Mouse (Mus musculus): Measurements from ENCODE around the gene Fam126a. TPM values are rescaled to one million over a fixed set of nuclear protein-coding genes. Genes with fewer than 3 reads are reported as not detected.
A peak's percentile ranks its signal among the peaks of the same experiment; 100 is the strongest.

The Fam126a gene
- polyA plus RNA-seq, 1 experiment from 2014 or later, result 34.5 TPM

DNA sequence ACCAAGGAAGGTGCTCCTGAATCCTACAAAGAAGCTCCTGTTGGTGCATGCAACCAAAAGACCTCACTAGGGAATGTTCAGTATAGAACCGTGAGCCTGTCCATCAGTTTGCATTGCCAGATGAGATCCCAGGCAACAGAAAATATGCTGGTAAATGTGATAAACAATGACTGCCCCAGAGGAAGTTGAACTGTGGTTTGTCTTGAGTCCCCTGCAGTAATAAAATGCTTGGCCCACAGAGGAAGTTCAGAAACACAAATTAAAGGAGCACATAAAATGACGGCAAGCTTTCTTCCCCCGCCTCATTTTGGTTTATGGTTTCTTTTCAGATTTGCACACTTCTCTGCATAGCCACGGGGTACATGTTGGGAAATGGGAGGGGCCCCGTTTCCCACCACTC, 8.3 kb upstream of the Fam126a start:
- Histone ChIP-seq H3K36me3 (no peaks in the 10 kb centered on the region), H3K9ac (no peak overlapping the region), H3K4me3 (no peak overlapping the region), H3K27ac (no peak overlapping the region), H3K27me3 (no peaks in the 10 kb centered on the region), H3K9me3 (replicated peaks) (no peaks in the 10 kb centered on the region), H3K4me1 (replicated peaks) (no peaks in the 10 kb centered on the region; the same call in 1 of the 2 replicates), H3K4me2 (no peak overlapping the region)
- WGBS, result 66% methylated on average over 5 of the region's 5 CpGs
- ATAC-seq (replicated peaks; ENCODE audit: insufficient number of reproducible peaks, insufficient read depth, low FRiP score, low read depth), result no peak

DNA sequence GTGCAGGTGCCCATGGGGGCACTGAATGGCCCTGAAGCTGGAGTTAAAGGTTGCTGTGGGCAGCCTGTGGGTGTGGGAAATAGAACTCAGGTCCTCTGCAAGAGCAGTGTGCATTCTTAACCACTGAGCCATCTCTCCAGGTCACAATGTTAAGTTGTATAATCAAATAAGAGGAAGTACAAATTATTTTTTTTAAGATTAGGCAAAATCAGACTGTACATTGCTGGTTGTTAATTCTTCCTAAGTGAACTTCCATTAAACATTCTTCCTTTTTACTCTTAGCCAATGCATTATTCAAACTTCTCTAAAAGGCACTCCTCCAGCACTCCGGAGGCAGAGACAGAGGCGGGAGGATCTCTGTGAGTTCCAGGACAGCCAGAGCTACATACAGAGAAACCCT, 7.7 kb upstream of the Fam126a start:
- Histone ChIP-seq H3K4me3 (no peak overlapping the region), H3K27ac (no peak overlapping the region), H3K9ac (no peak overlapping the region), H3K4me1 (replicated peaks) (no peaks in the 10 kb centered on the region; the same call in 1 of the 2 replicates), H3K27me3 (no peaks in the 10 kb centered on the region), H3K36me3 (no peaks in the 10 kb centered on the region), H3K9me3 (replicated peaks) (no peaks in the 10 kb centered on the region), H3K4me2 (no peak overlapping the region)
- 80% methylated on average over 2 of the region's 2 CpGs for WGBS
- no peak for ATAC-seq (replicated peaks; ENCODE audit: insufficient number of reproducible peaks, insufficient read depth, low FRiP score, low read depth)

GRCm38 (mm10) chr5:24036731-24037130, 6.2 kb upstream of the Fam126a start:
- Histone ChIP-seq H3K4me3 (no peak overlapping the region), H3K4me2 (no peak overlapping the region), H3K4me1 (replicated peaks) (no peaks in the 10 kb centered on the region; the same call in 1 of the 2 replicates), H3K27ac (no peak overlapping the region), H3K27me3 (no peaks in the 10 kb centered on the region), H3K9me3 (replicated peaks) (no peaks in the 10 kb centered on the region), H3K9ac (no peak overlapping the region), H3K36me3 (no peaks in the 10 kb centered on the region)
- ATAC-seq (replicated peaks; ENCODE audit: insufficient number of reproducible peaks, insufficient read depth, low FRiP score, low read depth), result no peak
- WGBS, result 73% methylated on average over 6 of the region's 6 CpGs

DNA sequence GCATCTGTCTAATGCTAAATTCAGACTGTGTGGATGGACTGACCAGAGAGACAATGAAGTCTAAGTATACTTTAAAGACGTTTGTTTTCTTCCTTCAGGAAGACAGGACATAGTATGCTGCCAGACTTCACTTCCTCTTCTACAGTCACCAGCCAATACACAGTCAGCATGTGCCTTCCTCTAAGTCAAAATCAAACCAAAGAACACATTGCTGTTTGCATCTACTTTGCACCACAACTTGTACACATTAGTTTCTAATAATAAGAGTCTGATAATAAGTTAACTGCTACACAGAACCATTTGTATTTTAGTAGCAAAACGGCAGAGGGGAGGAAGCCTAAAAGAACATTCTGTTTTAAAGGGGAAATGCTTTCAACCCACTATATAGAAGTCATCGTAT, 4.5 kb upstream of the Fam126a start:
- Histone ChIP-seq H3K9ac (no peak overlapping the region), H3K4me3 (no peak overlapping the region), H3K4me1 (replicated peaks) (no peaks in the 10 kb centered on the region; the same call in 1 of the 2 replicates), H3K36me3 (no peaks in the 10 kb centered on the region), H3K9me3 (replicated peaks) (no peaks in the 10 kb centered on the region), H3K27ac (peak overlapping the region; percentile 47; the same call in 1 of the 2 replicates), H3K27me3 (no peaks in the 10 kb centered on the region), H3K4me2 (no peak overlapping the region)
- 44% methylated on average over 3 of the region's 3 CpGs for WGBS
- ATAC-seq (replicated peaks; ENCODE audit: insufficient number of reproducible peaks, insufficient read depth, low FRiP score, low read depth), result no peak

- ATAC-seq (replicated peaks; ENCODE audit: insufficient number of reproducible peaks, insufficient read depth, low FRiP score, low read depth), result no peak
- H3K27me3 ChIP-seq, result no peaks in the 10 kb centered on the region
- no peak overlapping the region for H3K9ac ChIP-seq
- no peaks in the 10 kb centered on the region for H3K36me3 ChIP-seq
- no peak overlapping the region for H3K4me2 ChIP-seq
- no peaks in the 10 kb centered on the region for H3K9me3 ChIP-seq (replicated peaks)
- H3K27ac ChIP-seq, result 0 out of 2 replicates have a peak overlapping the region, but pooled peaks have one; percentile 47
- WGBS, result 75% methylated on average over 1 of the region's 1 CpGs
- no peak overlapping the region for H3K4me3 ChIP-seq
- H3K4me1 ChIP-seq (replicated peaks), result peaks cover 3% of the 10 kb centered on the region; the same call in 1 of the 2 replicates
These were observed 3.6 kb upstream of the Fam126a start for GRCm38 (mm10) chr5:24034091-24034490.

- Histone ChIP-seq H3K36me3 (no peaks in the 10 kb centered on the region), H3K9me3 (replicated peaks) (no peaks in the 10 kb centered on the region), H3K4me3 (peak overlapping the region; percentile 99), H3K4me2 (peak overlapping the region; percentile 87), H3K27ac (peak overlapping the region; percentile 89), H3K4me1 (replicated peaks) (peaks cover 12% of the 10 kb centered on the region), H3K27me3 (no peaks in the 10 kb centered on the region), H3K9ac (peak overlapping the region; percentile 92)
- WGBS, result under 1% methylated on average over 66 of the region's 73 CpGs
- ATAC-seq (replicated peaks; ENCODE audit: insufficient number of reproducible peaks, insufficient read depth, low FRiP score, low read depth), result peak; percentile 53
These were observed 428 bp downstream of the Fam126a start for GRCm38 (mm10) chr5:24029946-24030578.

- H3K4me3 ChIP-seq, result peak overlapping the region; percentile 99
- H3K4me1 ChIP-seq (replicated peaks), result peaks cover 15% of the 10 kb centered on the region
- WGBS, result 1% methylated on average over 11 of the region's 11 CpGs
- no peaks in the 10 kb centered on the region for H3K9me3 ChIP-seq (replicated peaks)
- H3K9ac ChIP-seq, result peak overlapping the region; percentile 92
- no peak for ATAC-seq (replicated peaks; ENCODE audit: insufficient number of reproducible peaks, insufficient read depth, low FRiP score, low read depth)
- no peaks in the 10 kb centered on the region for H3K36me3 ChIP-seq
- peak overlapping the region; percentile 87 for H3K4me2 ChIP-seq
- H3K27ac ChIP-seq, result peak overlapping the region; percentile 89
- no peaks in the 10 kb centered on the region for H3K27me3 ChIP-seq
These were observed 1.1 kb downstream of the Fam126a start for GRCm38 (mm10) chr5:24029331-24029771.

DNA sequence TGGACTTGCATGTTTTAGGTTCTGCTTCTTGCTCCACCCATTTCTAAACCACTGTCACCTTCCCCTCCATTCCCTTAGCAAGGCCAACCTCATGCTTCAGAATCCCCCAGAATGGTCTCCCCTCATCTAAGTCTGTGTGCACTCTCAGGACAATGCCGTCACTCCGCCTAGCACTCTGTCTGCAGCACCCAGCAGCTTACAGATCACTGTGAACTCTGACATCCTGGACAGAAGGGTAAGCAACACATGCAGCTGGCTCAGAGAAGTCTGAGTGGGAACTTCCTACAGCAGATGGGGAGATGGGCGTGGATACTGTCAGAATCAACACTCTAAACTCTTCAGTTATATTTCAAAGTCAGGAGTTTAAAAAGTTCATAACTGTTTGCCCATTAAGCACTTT, 5.5 kb downstream of the Fam126a start:
- H3K9ac ChIP-seq, result no peak overlapping the region
- H3K4me2 ChIP-seq, result no peak overlapping the region
- peaks cover 21% of the 10 kb centered on the region for H3K4me1 ChIP-seq (replicated peaks)
- no peak for ATAC-seq (replicated peaks; ENCODE audit: insufficient number of reproducible peaks, insufficient read depth, low FRiP score, low read depth)
- no peak overlapping the region for H3K27ac ChIP-seq
- H3K36me3 ChIP-seq, result no peaks in the 10 kb centered on the region
- no peak overlapping the region for H3K4me3 ChIP-seq
- WGBS, result 68% methylated on average over 3 of the region's 3 CpGs
- no peaks in the 10 kb centered on the region for H3K27me3 ChIP-seq
- H3K9me3 ChIP-seq (replicated peaks), result no peaks in the 10 kb centered on the region

GRCm38 (mm10) chr5:24023226-24023625, 7.3 kb downstream of the Fam126a start:
- no peak for ATAC-seq (replicated peaks; ENCODE audit: insufficient number of reproducible peaks, insufficient read depth, low FRiP score, low read depth)
- no peak overlapping the region for H3K9ac ChIP-seq
- peaks cover 18% of the 10 kb centered on the region for H3K4me1 ChIP-seq (replicated peaks)
- no peak overlapping the region for H3K27ac ChIP-seq
- H3K27me3 ChIP-seq, result no peaks in the 10 kb centered on the region
- H3K36me3 ChIP-seq, result no peaks in the 10 kb centered on the region
- no peak overlapping the region for H3K4me3 ChIP-seq
- H3K9me3 ChIP-seq (replicated peaks), result no peaks in the 10 kb centered on the region
- no peak overlapping the region for H3K4me2 ChIP-seq
- 94% methylated on average over 2 of the region's 2 CpGs for WGBS

DNA sequence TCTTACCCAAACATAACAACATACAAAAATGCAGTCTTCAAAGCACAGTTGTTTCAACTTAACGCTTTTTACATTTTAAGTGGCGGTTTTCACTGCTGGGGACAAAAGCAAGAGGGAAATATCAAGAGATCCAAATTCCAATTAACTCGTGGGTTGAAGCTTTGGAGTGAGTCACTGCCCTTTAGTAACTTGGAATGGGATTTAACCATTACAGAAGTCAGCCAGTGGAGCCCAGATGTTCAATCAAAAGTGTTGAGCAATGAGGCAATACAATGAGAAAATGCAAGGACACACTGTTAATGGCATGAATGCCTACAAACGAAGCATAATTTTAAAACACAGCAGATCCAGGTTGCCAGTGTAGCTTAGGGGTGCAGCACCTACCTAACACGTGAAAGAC, 8.8 kb downstream of the Fam126a start:
- no peak overlapping the region for H3K4me2 ChIP-seq
- peaks cover 4% of the 10 kb centered on the region; the same call in 1 of the 2 replicates for H3K36me3 ChIP-seq
- H3K9me3 ChIP-seq (replicated peaks), result no peaks in the 10 kb centered on the region
- H3K27me3 ChIP-seq, result no peaks in the 10 kb centered on the region
- no peak overlapping the region for H3K27ac ChIP-seq
- peaks cover 15% of the 10 kb centered on the region for H3K4me1 ChIP-seq (replicated peaks)
- no peak overlapping the region for H3K9ac ChIP-seq
- WGBS, result 75% methylated on average over 5 of the region's 5 CpGs
- no peak for ATAC-seq (replicated peaks; ENCODE audit: insufficient number of reproducible peaks, insufficient read depth, low FRiP score, low read depth)
- H3K4me3 ChIP-seq, result no peak overlapping the region

DNA sequence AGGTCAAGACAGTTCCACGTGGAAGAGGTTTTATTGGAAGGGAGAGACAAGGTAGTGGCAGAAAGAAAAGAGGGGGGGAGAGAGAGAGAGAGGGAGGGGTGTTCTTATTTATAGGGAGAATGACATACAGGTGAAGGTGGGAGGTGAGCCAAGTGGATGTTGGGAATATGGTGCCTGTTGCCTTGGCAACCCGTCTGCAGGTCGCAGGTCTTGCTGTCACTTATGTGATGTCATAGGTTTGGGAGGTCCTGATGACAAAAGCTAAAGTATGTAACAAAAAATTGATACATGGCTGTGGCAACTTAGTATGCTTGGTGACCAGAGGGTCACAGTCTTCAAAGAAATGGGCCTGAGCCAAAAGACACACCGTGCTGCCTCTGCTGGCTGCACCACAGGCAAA, 10.1 kb downstream of the Fam126a start:
- Histone ChIP-seq H3K4me1 (replicated peaks) (peaks cover 12% of the 10 kb centered on the region; the same call in 1 of the 2 replicates), H3K4me3 (no peak overlapping the region), H3K9ac (no peak overlapping the region), H3K36me3 (peaks cover 4% of the 10 kb centered on the region; the same call in 1 of the 2 replicates), H3K27me3 (no peaks in the 10 kb centered on the region), H3K4me2 (no peak overlapping the region), H3K27ac (no peak overlapping the region), H3K9me3 (replicated peaks) (no peaks in the 10 kb centered on the region)
- no peak for ATAC-seq (replicated peaks; ENCODE audit: insufficient number of reproducible peaks, insufficient read depth, low FRiP score, low read depth)
- 77% methylated on average over 4 of the region's 4 CpGs for WGBS
